Mouse (Mus musculus): ENCODE data around the gene Ccdc151.
A peak's percentile ranks its signal among the peaks of the same experiment; 100 is the strongest.

Ccdc151 gene

GRCm38 (mm10) chr9:21996178-21996867 is 6.1 kb downstream of the Ccdc151 start:
- no peak for DNase-seq (ENCODE audit: inconsistent ontology term)

DNA sequence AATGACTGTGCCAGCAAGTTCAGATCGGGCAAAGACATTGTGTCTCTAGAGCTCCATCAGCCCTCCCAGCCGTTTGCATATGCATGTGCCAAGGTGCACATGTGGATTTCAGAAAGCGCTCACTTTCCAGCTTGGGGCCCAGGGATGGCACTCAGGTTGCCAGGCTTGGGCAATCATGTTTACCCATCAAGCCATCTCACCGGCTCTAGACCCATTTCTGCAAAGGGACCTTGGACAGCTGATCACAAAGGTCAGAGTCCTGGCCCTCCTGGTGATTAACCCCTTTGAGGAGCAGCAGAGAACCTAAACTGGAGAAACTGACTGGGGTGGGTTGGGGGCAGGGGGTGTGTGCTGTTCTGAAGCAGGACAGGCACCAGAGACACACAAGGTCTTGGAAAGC is 10.2 kb downstream of the Ccdc151 start:
- DNase-seq (ENCODE audit: inconsistent ontology term), result no peak

GRCm38 (mm10) chr9:21989230-21990110 is 13.0 kb downstream of the Ccdc151 start, which contains the start of gene Rgl3:
Gene Rgl3, minus strand, starts transcription at chr9:21989446.
- peak; percentile 80 for DNase-seq (ENCODE audit: inconsistent ontology term)

- peak; percentile 38 for DNase-seq (ENCODE audit: inconsistent ontology term)
These were observed 13.9 kb downstream of the Ccdc151 start for GRCm38 (mm10) chr9:21988421-21989101.

DNA sequence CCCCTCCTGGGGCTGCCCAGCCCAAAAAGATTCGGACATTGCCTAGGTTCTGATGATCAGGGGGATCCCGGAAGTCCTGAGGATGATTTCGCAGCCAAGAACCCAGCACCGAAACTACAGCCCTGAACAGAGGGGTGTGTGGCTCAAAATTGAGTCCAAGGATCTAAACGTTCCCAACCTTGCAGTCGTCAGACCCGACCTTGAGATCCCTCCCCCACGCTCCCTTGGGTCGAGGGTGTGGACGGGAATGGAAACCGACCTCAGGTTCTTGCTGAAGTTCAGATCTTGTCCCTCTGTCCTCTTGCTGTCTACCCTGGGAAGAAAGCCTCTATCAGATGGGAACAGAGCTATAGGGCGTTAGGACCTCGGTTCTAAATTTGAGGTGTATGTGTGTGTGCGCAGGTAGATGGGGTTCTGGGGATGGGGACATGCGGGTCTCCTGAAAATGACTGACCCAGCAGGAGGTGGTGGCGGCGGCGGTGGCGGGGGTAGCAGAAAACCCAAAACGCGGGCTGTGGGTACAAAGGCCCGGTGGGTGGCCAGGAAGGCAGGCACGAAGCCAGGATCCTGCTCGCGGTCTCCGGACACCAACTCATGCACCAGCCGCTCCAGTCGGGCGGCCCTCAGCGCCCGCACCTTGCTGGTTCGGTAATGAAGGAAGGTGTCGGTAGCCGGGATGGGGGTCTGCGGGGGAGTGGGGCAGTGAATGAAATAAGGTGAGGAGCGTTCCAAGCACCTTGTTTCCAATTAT is 14.7 kb downstream of the Ccdc151 start:
- DNase-seq (ENCODE audit: inconsistent ontology term), result no peak

DNA sequence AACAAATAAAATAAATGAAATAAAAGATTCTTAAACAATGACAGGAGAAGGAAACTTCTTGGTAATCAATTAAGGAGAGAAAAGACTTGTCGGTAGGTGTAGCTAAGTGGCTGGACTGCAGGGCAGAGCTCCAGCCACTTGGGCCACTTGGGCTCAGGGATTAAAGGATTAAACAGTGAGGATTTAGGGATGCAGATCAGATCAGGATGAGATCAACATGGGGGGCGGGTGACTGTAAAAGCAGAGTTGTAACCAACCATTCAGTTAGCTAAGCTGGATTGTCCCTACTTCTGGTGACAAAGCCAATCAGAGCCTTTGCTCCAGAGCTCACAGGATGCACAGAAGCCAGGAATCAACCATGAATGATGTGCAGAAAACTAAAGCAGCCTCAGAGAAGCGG is 18.5 kb downstream of the Ccdc151 start:
- DNase-seq (ENCODE audit: inconsistent ontology term), result no peak

DNA sequence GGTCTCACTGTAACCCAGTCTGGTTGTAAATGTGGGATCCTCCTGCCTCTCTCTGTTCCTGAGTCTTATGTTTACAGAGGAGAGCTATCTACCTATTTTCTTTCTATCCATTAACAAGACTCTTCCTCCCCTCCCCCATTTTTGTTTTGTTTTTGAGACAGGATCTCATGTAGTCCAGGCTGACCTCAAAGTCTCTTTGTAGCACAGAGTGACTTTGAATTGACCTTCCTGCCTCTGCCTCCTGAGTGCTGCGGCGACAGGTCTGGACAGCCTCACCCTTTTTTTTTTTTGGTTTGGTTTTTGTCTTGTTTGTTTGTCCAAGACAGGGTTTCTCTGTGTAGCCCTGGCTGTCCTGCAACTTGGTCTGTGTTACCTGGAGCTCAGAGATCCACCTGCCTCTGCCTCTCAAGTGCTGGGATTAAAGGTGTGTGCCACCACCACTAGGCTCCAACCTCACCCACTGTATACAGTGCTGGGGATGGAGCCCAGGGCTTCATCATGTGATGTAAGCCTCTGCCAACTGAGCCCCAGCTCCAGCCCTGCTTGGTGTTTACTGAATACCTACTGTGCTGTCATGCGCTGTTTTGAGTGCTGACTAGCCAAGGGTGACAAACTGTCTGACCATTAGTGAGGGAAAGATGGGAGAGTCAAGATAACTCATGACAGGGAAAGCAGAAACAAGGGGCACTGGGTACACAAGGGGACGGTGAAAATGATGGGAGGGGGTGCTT is 23.9 kb downstream of the Ccdc151 start:
- DNase-seq (ENCODE audit: inconsistent ontology term), result no peak

DNA sequence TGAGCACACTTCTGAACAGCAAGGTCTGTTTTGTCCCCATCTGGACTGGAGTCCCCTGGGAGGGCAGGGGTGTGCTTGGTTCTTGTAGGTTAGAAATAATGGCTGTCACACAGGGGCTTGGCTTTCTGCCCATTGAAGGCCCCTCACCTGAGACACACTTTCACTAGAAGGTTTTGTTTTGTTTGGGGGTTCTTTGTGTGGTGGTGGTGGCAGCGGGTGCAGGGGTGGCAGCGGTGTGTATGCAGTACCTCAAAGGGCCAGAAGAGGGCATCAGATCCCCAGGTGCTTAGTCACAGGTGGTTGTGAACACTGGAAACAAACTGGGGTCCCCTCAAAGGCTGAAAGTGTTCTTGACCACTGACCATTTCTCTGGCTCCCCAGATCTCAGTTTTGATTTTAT is 24.5 kb downstream of the Ccdc151 start:
- DNase-seq (ENCODE audit: inconsistent ontology term), result no peak

DNA sequence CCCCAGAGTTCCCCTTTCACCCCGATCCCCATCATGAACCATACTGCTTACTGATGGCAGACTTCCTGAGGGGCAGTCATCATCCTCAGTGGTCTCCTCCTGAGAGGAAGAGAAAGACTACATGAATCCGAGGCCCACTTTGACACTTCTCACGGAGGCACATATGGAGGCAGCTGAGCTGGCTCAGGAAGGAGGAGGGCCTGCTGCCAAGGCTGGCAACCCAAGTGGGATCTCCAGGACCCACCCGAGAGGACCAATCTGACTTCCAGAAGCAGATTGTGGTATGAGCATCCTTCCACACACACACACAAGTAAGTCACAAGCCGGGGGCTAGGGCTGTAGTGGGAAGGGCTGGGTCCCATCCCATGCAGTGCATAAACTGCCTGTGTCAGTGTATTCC is 25.1 kb downstream of the Ccdc151 start:
- DNase-seq (ENCODE audit: inconsistent ontology term), result no peak

- DNase-seq (ENCODE audit: inconsistent ontology term), result no peak
These were observed 25.7 kb downstream of the Ccdc151 start for GRCm38 (mm10) chr9:21976626-21977175.

DNA sequence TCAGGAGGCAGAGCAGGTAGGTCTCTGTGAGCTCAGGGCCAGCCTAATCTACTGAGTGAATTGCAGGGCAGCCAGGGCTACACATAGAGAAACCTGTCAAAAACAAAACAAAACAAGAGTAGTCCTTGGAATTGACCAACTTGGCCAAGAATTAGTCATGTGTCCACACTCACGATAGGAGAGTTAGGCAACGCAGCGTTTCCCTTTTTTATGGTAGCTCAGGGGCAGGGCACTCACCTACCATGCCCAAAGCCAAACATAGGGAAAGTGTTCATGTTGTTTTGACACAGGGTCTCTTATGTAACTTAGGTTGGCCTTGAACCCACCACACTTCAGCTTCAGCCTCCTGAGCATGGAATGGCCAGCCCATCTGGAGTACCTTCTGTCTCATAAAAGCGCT is 33.1 kb downstream of the Ccdc151 start:
- DNase-seq (ENCODE audit: inconsistent ontology term), result no peak

DNA sequence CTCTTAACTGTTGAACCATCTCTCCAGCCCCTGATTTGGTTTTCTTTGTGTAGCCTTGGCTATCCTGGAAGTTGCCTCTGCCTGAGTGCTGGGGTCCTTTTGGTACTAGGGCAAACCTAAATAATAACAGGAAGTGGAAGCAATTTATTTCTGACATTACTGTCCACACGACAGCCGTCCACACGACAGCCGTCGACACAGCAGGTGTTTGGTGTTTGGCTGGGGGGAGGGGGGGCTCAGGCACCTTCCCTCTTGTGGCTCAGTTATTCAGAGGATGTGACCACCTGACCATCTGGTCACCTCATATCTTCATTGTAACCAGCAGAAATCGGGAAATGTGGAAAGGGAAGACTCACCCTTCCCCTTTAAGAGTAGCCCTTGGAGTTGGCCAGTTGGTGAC is 33.6 kb downstream of the Ccdc151 start:
- no peak for DNase-seq (ENCODE audit: inconsistent ontology term)

DNA sequence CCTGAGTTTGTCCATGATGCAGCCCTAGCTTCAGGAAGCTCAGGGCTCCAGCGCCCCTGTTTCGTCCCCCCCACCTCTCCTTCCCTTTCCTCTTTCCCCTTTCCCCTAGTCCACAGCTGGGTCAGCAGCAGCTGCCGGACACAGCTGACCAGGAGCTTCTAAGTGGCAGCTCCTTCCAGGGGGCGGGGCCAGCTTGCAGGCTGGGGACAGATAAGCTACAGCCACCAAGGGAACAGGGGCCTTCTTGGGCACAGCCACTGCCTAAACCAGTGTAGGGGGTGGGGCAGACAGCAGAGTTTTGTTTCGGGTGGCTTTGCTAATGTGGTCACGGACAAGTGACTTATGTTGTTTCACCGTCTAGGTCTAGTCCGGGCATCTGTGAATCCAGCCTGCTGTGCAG is 39.0 kb downstream of the Ccdc151 start, which contains the start of gene Epor:
Gene Epor (minus strand): TSS at position 90 of the 400 bp plus-strand sequence.
- no peak for DNase-seq (ENCODE audit: inconsistent ontology term)

DNA sequence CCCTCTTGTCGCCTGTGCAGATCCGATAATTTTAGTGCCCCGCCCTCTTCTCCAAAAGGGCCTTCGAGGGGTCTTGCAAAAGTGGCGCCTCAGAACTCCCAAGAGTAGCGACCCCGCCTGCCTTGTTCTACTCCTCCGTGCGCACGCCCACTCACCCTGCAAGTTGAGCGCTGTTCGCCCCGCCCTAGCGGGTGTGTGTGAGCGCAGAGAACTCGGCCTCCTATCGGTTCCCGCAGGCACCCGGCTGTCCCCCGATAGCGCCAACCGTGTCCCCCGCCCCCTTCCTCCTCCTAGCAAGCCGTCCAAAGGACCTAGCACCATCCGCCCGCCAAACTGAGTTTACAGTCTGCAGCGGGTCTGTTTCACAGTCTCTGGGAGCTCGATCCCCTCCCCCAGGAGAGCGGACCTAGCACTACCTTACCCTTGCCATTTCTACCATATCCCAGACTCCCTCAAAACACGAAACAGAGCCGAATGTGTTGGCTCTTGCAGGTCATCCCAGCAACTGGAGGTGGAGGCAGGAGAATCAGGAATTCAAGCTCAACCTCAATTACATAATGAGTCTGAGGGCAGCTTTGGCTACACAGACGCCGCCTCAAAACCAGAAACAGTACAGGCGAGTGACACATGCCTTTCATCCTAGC is 39.9 kb downstream of the Ccdc151 start:
- peak; percentile 74 for DNase-seq (ENCODE audit: inconsistent ontology term)

DNA sequence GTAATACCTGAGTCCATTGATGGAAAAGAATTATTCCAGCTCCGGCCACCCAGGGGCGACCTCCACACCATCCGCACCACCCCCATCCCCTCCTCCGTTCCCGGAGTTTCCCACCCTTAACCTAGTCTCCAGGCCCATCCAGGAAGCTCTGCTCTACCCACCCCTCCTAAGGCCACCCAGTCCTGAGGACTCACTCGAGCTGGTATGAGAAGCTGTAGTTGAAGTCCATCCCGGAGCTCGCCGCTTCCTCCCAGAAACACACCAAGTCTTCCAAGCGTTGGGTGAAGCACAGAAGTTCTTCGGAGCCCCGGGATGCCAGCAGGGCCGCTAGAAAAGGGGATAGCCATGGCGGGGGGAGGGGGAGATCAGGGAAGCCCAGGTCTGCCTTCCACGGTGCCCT is 40.4 kb downstream of the Ccdc151 start:
- peak; percentile 6 for DNase-seq (ENCODE audit: inconsistent ontology term)

GRCm38 (mm10) chr9:21961366-21961980 is 41.0 kb downstream of the Ccdc151 start:
- peak; percentile 19 for DNase-seq (ENCODE audit: inconsistent ontology term)

DNA sequence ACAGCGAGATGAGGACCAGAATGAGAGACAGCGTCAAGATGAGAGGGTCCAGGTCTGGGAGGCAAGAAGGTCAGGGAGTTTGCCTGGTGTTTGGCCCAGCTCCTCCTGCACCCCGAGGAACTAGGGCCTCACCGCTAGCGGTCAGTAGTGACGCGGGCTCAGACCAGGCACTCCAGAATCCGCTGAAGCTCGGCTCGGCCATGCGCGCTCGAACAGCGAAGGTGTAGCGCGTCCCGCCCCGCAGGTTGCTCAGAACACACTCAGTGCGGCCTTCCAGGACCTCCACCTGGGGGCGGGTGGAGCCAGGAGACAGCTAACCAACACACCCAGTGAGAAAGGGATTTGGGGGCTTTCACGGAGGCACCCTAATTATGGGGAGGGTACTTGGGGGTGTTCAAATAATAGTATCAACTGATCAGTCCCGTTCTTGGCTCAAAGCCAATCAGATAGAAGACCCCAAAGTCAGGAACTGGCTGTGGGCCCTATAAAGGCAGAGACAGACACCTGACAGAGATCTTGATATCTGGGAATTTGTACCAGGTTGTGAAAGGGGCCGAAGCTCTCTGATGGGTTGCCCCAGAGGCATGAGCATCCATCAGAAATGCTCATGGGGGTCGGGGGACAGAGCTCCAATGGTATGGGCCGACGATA is 41.8 kb downstream of the Ccdc151 start:
- DNase-seq (ENCODE audit: inconsistent ontology term), result no peak

DNA sequence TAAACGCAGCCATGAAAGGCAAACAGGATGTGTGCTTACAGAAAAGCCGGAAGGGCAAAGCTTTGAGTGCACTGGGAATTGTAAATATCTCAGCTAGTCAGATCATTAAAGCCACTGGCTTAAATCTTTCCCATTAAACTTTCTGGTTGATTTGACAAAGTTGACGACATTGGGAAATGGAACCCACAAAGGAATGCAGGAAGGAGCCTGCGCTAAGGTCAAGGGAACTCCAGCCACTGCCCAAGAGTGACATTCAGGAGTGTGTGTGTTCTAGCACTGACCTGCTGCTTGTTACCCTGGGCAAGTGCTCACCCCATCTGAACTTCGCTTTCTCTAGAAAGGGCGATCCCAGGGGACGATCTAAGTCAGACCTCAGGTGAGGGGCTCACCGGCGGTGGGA is 42.3 kb downstream of the Ccdc151 start:
- peak; percentile 35 for DNase-seq (ENCODE audit: inconsistent ontology term)

DNA sequence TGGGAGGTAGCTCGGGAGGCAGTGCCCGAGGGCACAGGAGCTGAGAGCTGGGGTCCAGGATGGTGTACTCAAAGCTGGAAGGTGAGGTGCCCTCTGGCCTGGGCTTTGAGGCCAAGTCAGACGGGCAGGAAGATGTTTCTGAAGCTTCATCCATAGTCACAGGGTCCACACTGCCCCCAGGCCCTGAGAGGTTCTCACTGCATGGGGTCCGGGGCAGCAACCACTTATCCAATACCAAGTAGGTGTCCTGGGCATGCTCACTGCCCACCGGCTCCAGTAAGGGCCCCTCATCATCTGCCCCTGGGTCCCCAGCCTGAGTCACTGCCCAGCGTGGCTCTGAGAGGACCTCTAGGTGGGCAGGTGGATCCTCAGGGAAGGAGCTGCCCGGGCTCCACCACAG is 43.2 kb downstream of the Ccdc151 start:
- no peak for DNase-seq (ENCODE audit: inconsistent ontology term)

Data from Muller cell, postnatal 12 days (primary cell).